ENCODE assay signal across 8 mouse cellular contexts in the genomic region with DNA sequence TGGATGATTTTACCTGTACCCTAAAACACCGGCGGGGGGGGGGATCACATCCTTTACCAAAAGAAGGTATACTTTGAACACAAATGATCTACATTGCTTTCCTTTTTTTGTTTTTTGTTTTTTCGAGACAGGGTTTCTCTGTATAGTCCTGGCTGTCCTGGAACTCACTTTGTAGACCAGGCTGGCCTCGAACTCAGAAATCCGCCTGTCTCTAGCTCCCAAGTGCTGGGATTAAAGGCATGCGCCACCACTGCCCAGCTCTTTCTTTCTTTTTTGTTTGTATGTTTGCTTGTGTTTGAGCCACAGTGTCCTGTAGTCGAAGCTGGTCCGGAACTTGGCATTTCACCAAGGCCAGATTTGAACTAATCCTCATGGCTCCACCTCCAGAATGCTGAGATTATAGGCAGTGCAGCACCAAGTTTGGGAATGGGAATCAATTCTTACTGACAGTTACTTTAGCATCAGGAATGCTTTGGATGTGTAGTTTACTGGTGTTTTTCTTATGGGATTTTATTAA. TPM values are rescaled to one million over a fixed set of nuclear protein-coding genes. Genes with fewer than 3 reads are reported as not detected.
DNase-seq lines count a peak whose midpoint lies in the region; ATAC-seq and TF ChIP-seq lines count a peak whose summit lies in the region.

No protein-coding gene starts in this region.

- no peaks in the 10 kb centered on the region for H3K27me3 ChIP-seq in neural tube, embryonic 11.5 days (ENCODE audit: control insufficient read depth, insufficient read depth, low read length)
- H3K27me3 ChIP-seq in forebrain, embryonic 13.5 days, result no peaks in the 10 kb centered on the region
- H3K27me3 ChIP-seq in lung, embryonic 14.5 days (ENCODE audit: insufficient read depth, low read length), result no peaks in the 10 kb centered on the region
- no peaks in the 10 kb centered on the region for H3K27me3 ChIP-seq in stomach, embryonic 15.5 days (replicated peaks)

- no peak for DNase-seq in neural tube, embryonic 11.5 days (ENCODE audit: low spot score)
- no peak for DNase-seq in neural tube, embryonic 10.5 days (ENCODE audit: extremely low spot score, low spot score)
- peak; percentile 42 for DNase-seq in adrenal gland, postnatal 14 days
- peak; percentile 23 for DNase-seq in kidney, adult 11 months
- peak; percentile 56 for DNase-seq in lung, embryonic 14.5 days
- DNase-seq in layer of hippocampus, postnatal 25 days (ENCODE audit: extremely low spot score in 1 of 2, low spot score in 1 of 2), result no peak

- peak overlapping the region; percentile 32; the same call in 1 of the 2 replicates for H3K4me2 ChIP-seq in neural tube, embryonic 11.5 days (ENCODE audit: low read depth)
- H3K4me2 ChIP-seq in forebrain, embryonic 13.5 days, result peak overlapping the region; percentile 48
- peak overlapping the region; percentile 54 for H3K4me2 ChIP-seq in lung, embryonic 14.5 days
- peak overlapping the region; percentile 46 for H3K4me2 ChIP-seq in stomach, embryonic 15.5 days

- H3K4me1 ChIP-seq in neural tube, embryonic 11.5 days (ENCODE audit: control insufficient read depth, insufficient read depth, low read length), result no peaks in the 10 kb centered on the region
- no peaks in the 10 kb centered on the region for H3K4me1 ChIP-seq in forebrain, embryonic 13.5 days
- H3K4me1 ChIP-seq in lung, embryonic 14.5 days (ENCODE audit: insufficient read depth), result no peaks in the 10 kb centered on the region
- no peaks in the 10 kb centered on the region for H3K4me1 ChIP-seq in stomach, embryonic 15.5 days

- no peaks in the 10 kb centered on the region for H3K36me3 ChIP-seq in neural tube, embryonic 11.5 days (ENCODE audit: control insufficient read depth, insufficient read depth, low read length)
- no peaks in the 10 kb centered on the region for H3K36me3 ChIP-seq in forebrain, embryonic 13.5 days (ENCODE audit: poor library complexity, severe bottlenecking)
- no peaks in the 10 kb centered on the region for H3K36me3 ChIP-seq in lung, embryonic 14.5 days (ENCODE audit: insufficient read depth)
- H3K36me3 ChIP-seq in stomach, embryonic 15.5 days, result no peaks in the 10 kb centered on the region

- no peak overlapping the region for H3K27ac ChIP-seq in neural tube, embryonic 11.5 days (ENCODE audit: low read depth, low read length)
- H3K27ac ChIP-seq in forebrain, embryonic 13.5 days, result no peak overlapping the region
- peak overlapping the region; percentile 80; the same call in 1 of the 2 replicates for H3K27ac ChIP-seq in lung, embryonic 14.5 days (ENCODE audit: low read depth)
- peak overlapping the region; percentile 74; the same call in 1 of the 2 replicates for H3K27ac ChIP-seq in stomach, embryonic 15.5 days

- H3K9me3 ChIP-seq in neural tube, embryonic 11.5 days (ENCODE audit: control insufficient read depth, low read length), result no peaks in the 10 kb centered on the region
- no peaks in the 10 kb centered on the region for H3K9me3 ChIP-seq in forebrain, embryonic 13.5 days (replicated peaks)
- H3K9me3 ChIP-seq in lung, embryonic 14.5 days (ENCODE audit: low read depth, low read length), result no peaks in the 10 kb centered on the region
- H3K9me3 ChIP-seq in stomach, embryonic 15.5 days, result no peaks in the 10 kb centered on the region

- no peak; the same call in 1 of the 2 replicates for ATAC-seq in neural tube, embryonic 11.5 days (ENCODE audit: insufficient read depth, low FRiP score, low TSS enrichment)
- ATAC-seq in forebrain, embryonic 13.5 days, result peak; percentile 22
- 0 out of 2 replicates have a peak, but pooled peaks have one; percentile 10 for ATAC-seq in lung, embryonic 14.5 days (ENCODE audit: insufficient read depth)
- no peak for ATAC-seq in stomach, embryonic 15.5 days (ENCODE audit: insufficient read depth, low FRiP score, low read depth)

- no peak for TF ChIP-seq CTCF in lung, embryonic 14.5 days (IDR thresholded peaks at IDR 0.05; ENCODE audit: low read depth)

- peak overlapping the region; percentile 37 for H3K4me3 ChIP-seq in neural tube, embryonic 11.5 days (ENCODE audit: low read depth, low read length)
- H3K4me3 ChIP-seq in forebrain, embryonic 13.5 days, result peak overlapping the region; percentile 39
- H3K4me3 ChIP-seq in lung, embryonic 14.5 days (ENCODE audit: low read depth, low read length), result peak overlapping the region; percentile 38
- peak overlapping the region; percentile 53 for H3K4me3 ChIP-seq in stomach, embryonic 15.5 days (replicated peaks)

- WGBS in neural tube, embryonic 11.5 days, result 50% methylated on average over 8 of the region's 8 CpGs
- WGBS in forebrain, embryonic 13.5 days, result 37% methylated on average over 8 of the region's 8 CpGs
- 31% methylated on average over 8 of the region's 8 CpGs for WGBS in lung, embryonic 14.5 days
- WGBS in stomach, embryonic 15.5 days, result 39% methylated on average over 8 of the region's 8 CpGs

- peak overlapping the region; percentile 26; the same call in 1 of the 2 replicates for H3K9ac ChIP-seq in neural tube, embryonic 11.5 days (ENCODE audit: low read length)
- H3K9ac ChIP-seq in forebrain, embryonic 13.5 days, result peak overlapping the region; percentile 56
- H3K9ac ChIP-seq in lung, embryonic 14.5 days, result peak overlapping the region; percentile 41
- no peak overlapping the region for H3K9ac ChIP-seq in stomach, embryonic 15.5 days

RNA-seq across cellular contexts. Expression of a gene that starts 0.5 kb away (rescaled TPM):
- polyA plus RNA-seq in neural tube, embryonic 11.5 days (2014; fragmentation: Nextera tagmentation; extraction: Ambion mirVana), result 46.0 and 48.0 TPM in 2 replicates
- 20.5 and 24.2 TPM in 2 replicates for total RNA-seq in adrenal gland, postnatal 14 days (2021)
- 53.7 and 56.1 TPM in 2 replicates for polyA plus RNA-seq in forebrain, embryonic 13.5 days (2015; fragmentation: Nextera tagmentation; extraction: Ambion mirVana)
- 35.8 and 39.7 TPM in 2 replicates for polyA plus RNA-seq in lung, embryonic 14.5 days (2014; fragmentation: Nextera tagmentation; extraction: Ambion mirVana)
- polyA plus RNA-seq in stomach, embryonic 15.5 days (2015; fragmentation: Nextera tagmentation; extraction: Ambion mirVana), result 29.1 and 32.4 TPM in 2 replicates
- total RNA-seq in layer of hippocampus, postnatal 25 days (2021), result 10 to 100 TPM; 41.1 to 42.4 TPM

Comparison
In these comparisons a context has a peak if more than half of its experiments do, and no peak if none do; other contexts are left out.
1. ATAC-seq: peak in forebrain, embryonic 13.5 days (single experiment) and lung, embryonic 14.5 days (single experiment); none in neural tube, embryonic 11.5 days (single experiment) and stomach, embryonic 15.5 days (single experiment).
2. DNase-seq: peak in adrenal gland, postnatal 14 days (single experiment), kidney, adult 11 months (single experiment) and lung, embryonic 14.5 days (single experiment); none in neural tube, embryonic 11.5 days (single experiment), neural tube, embryonic 10.5 days (single experiment) and layer of hippocampus, postnatal 25 days (0 of 2).
3. H3K27ac ChIP-seq: peak in lung, embryonic 14.5 days (single experiment) and stomach, embryonic 15.5 days (single experiment); none in neural tube, embryonic 11.5 days (single experiment) and forebrain, embryonic 13.5 days (single experiment).
4. Peak in every context shown above with its lines, with median percentiles within 50 percentile points of each other: H3K4me2 ChIP-seq and H3K4me3 ChIP-seq.